Mouse (Mus musculus) retina, postnatal 7 days (tissue): ENCODE results near the gene Mypn.

Source experiments
- DNase-seq: peaks from one replicate; pipeline ENCODE4 v3.0.0-alpha.2; 2012; ENCODE audit warnings: low read depth, low spot score

The Mypn gene

GRCm38 (mm10) chr10:63203728-63204127, at the start of gene Mypn:
TSS of gene Mypn (minus strand) at chr10:63203952.
- no peak for DNase-seq

- no peak for DNase-seq
Observed at GRCm38 (mm10) chr10:63248421-63248820, 44.7 kb upstream of the Mypn start.

- DNase-seq, result no peak
Observed at GRCm38 (mm10) chr10:63247457-63247856, 43.7 kb upstream of the Mypn start.

- DNase-seq, result no peak
Observed at GRCm38 (mm10) chr10:63245846-63246245, 42.1 kb upstream of the Mypn start.

GRCm38 (mm10) chr10:63244746-63245145, 41.0 kb upstream of the Mypn start:
- no peak for DNase-seq

GRCm38 (mm10) chr10:63244055-63244671, 40.4 kb upstream of the Mypn start:
- no peak for DNase-seq

GRCm38 (mm10) chr10:63243493-63244054, 39.8 kb upstream of the Mypn start, which contains the start of gene Herc4:
TSS of gene Herc4 (plus strand) at chr10:63243810.
- DNase-seq, result peak; percentile 92

GRCm38 (mm10) chr10:63242798-63243435, 39.2 kb upstream of the Mypn start:
- DNase-seq, result no peak

- no peak for DNase-seq
Observed at GRCm38 (mm10) chr10:63240868-63241271, 37.1 kb upstream of the Mypn start.

- DNase-seq, result no peak
Observed at GRCm38 (mm10) chr10:63239848-63240247, 36.1 kb upstream of the Mypn start.

GRCm38 (mm10) chr10:63238090-63238489, 34.3 kb upstream of the Mypn start:
- no peak for DNase-seq

GRCm38 (mm10) chr10:63237206-63237605, 33.5 kb upstream of the Mypn start:
- DNase-seq, result no peak

GRCm38 (mm10) chr10:63236663-63237062, 32.9 kb upstream of the Mypn start:
- no peak for DNase-seq

GRCm38 (mm10) chr10:63235889-63236288, 32.1 kb upstream of the Mypn start:
- DNase-seq, result no peak

GRCm38 (mm10) chr10:63234133-63234532, 30.4 kb upstream of the Mypn start:
- no peak for DNase-seq

GRCm38 (mm10) chr10:63231630-63232029, 27.9 kb upstream of the Mypn start:
- DNase-seq, result no peak

GRCm38 (mm10) chr10:63230854-63231253, 27.1 kb upstream of the Mypn start:
- DNase-seq, result no peak

GRCm38 (mm10) chr10:63230266-63230665, 26.5 kb upstream of the Mypn start:
- DNase-seq, result no peak

- no peak for DNase-seq
Observed at GRCm38 (mm10) chr10:63224341-63224740, 20.6 kb upstream of the Mypn start.

GRCm38 (mm10) chr10:63221081-63221783, 17.5 kb upstream of the Mypn start:
- no peak for DNase-seq

- DNase-seq, result no peak
Observed at GRCm38 (mm10) chr10:63208871-63209270, 5.1 kb upstream of the Mypn start.

- DNase-seq, result no peak
Observed at GRCm38 (mm10) chr10:63203002-63203401, 750 bp downstream of the Mypn start.
